Mouse (Mus musculus) liver, postnatal 0 days (tissue): ENCODE measurements around the gene Mfrp. TPM values are rescaled to one million over a fixed set of nuclear protein-coding genes. Genes with fewer than 3 reads are reported as not detected.

ENCODE experiments used
- ATAC-seq: fragments of 200-750 bp; cut with Nextera tagmentation; 2 replicates; pipeline ENCODE4 v1.8.0; 2017; ENCODE audit warnings: mild to moderate bottlenecking, moderate library complexity
- DNase-seq: peaks from one replicate; pipeline ENCODE4 v3.0.0-alpha.2; 2016
- H3K27ac ChIP-seq: fragments of 300-500 bp; sonication (generic); 2 replicates; pipeline ENCODE4 v1.5.1; 2014; ENCODE audit warnings: antibody characterized with exemption, moderate library complexity, mild to moderate bottlenecking, low read depth
- H3K27me3 ChIP-seq: fragments of 300-500 bp; sonication (generic); 2 replicates; pipeline ENCODE4 v1.6.1; 2014; ENCODE audit warnings: low read length, control low read depth, mixed read lengths; ENCODE audit not compliant: insufficient read depth
- H3K36me3 ChIP-seq: fragments of 300-500 bp; sonication (generic); replicated peaks from 2 replicates; pipeline ENCODE4 v1.6.1; 2014; ENCODE audit warnings: mild to moderate bottlenecking, control low read depth, low read length, moderate library complexity, mixed read lengths; ENCODE audit not compliant: insufficient read depth
- H3K4me1 ChIP-seq: fragments of 300-500 bp; sonication (generic); 2 replicates; pipeline ENCODE4 v1.6.1; 2014; ENCODE audit warnings: antibody characterized with exemption, mild to moderate bottlenecking, control low read depth; ENCODE audit not compliant: insufficient read depth
- H3K4me2 ChIP-seq: fragments of 300-500 bp; sonication (generic); 2 replicates; pipeline ENCODE4 v1.6.1; 2014; ENCODE audit warnings: low read depth, mild to moderate bottlenecking, low read length, moderate library complexity, mixed read lengths
- H3K4me3 ChIP-seq: fragments of 300-500 bp; sonication (generic); 2 replicates; pipeline ENCODE4 v1.5.1; 2014; ENCODE audit warnings: low read depth, low read length
- H3K9ac ChIP-seq: fragments of 300-500 bp; sonication (generic); replicated peaks from 2 replicates; pipeline ENCODE4 v1.6.1; 2014; ENCODE audit warnings: mild to moderate bottlenecking, moderate library complexity
- H3K9me3 ChIP-seq: fragments of 300-500 bp; sonication (generic); 2 replicates; pipeline ENCODE4 v1.6.1; 2016; ENCODE audit warnings: mild to moderate bottlenecking, control low read depth, low read length, mixed read lengths
- CTCF ChIP-seq: sonication (generic); IDR thresholded peaks from 2 replicates; pipeline ENCODE4 v1.5.1; 2016; ENCODE audit warnings: antibody characterized with exemption, low read depth
- EP300 ChIP-seq: IDR thresholded peaks from 2 replicates; pipeline ENCODE4 v1.6.1; 2016; ENCODE audit warnings: antibody characterized with exemption, low read depth, mild to moderate bottlenecking
- WGBS: fragments of 180-500 bp; shearing (Covaris S2); extraction: QIAGEN DNeasy Blood & Tissue Kit; methylation state at CpG from one replicate; pipeline ENCODE4 v1.1.7; 2014; ENCODE audit not compliant: insufficient replicate concordance; 5-methylcytosine and 5-hydroxymethylcytosine counted together
- polyA plus RNA-seq: library from polyadenylated mRNA; unstranded; fragments of >200 nt; fragmentation: Nextera tagmentation; extraction: Ambion mirVana; gene quantifications from 2 replicates; pipeline ENCODE4 v1.2.1, GENCODE M21; 2015

The Mfrp gene
- polyA plus RNA-seq, 1 experiment from 2014 or later: not detected

- WGBS: 39% methylated on average over 3 of the region's 3 CpGs
- Histone ChIP-seq H3K27me3 (no peaks in the 10 kb centered on the region), H3K9ac (no peak overlapping the region), H3K36me3 (no peaks in the 10 kb centered on the region; the same call in 1 of the 2 replicates), H3K4me1 (peaks cover 3% of the 10 kb centered on the region; the same call in 1 of the 2 replicates), H3K9me3 (no peaks in the 10 kb centered on the region), H3K4me2 (no peak overlapping the region), H3K4me3 (no peak overlapping the region), H3K27ac (no peak overlapping the region)
- ATAC-seq (no peak), DNase-seq (no peak)
- TF ChIP-seq CTCF (no peak), EP300 (no peak)
Observed at GRCm38 (mm10) chr9:44094737-44095136, 6.8 kb upstream of the Mfrp start.

- DNase-seq: no peak
Observed at GRCm38 (mm10) chr9:44095781-44096180, 5.7 kb upstream of the Mfrp start.

GRCm38 (mm10) chr9:44096536-44096935, 5.0 kb upstream of the Mfrp start:
- no peak for DNase-seq
- peaks cover 3% of the 10 kb centered on the region; the same call in 1 of the 2 replicates for H3K4me1 ChIP-seq
- ATAC-seq: no peak
- no peaks in the 10 kb centered on the region; the same call in 1 of the 2 replicates for H3K36me3 ChIP-seq
- H3K27me3 ChIP-seq: no peaks in the 10 kb centered on the region
- H3K27ac ChIP-seq: no peak overlapping the region
- H3K4me3 ChIP-seq: no peak overlapping the region
- no peak overlapping the region for H3K9ac ChIP-seq
- H3K9me3 ChIP-seq: no peaks in the 10 kb centered on the region
- 69% methylated on average over 9 of the region's 9 CpGs for WGBS
- TF ChIP-seq EP300 (no peak), CTCF (no peak)
- H3K4me2 ChIP-seq: no peak overlapping the region

More at GRCm38 (mm10) chr9:44095781-44096180, 5.7 kb upstream of the Mfrp start:
- TF ChIP-seq EP300: no peak
- TF ChIP-seq CTCF: no peak
- H3K27ac ChIP-seq: no peak overlapping the region
- H3K9me3 ChIP-seq: no peaks in the 10 kb centered on the region
- no peaks in the 10 kb centered on the region for H3K27me3 ChIP-seq
- no peak overlapping the region for H3K9ac ChIP-seq
- H3K4me1 ChIP-seq: peaks cover 3% of the 10 kb centered on the region; the same call in 1 of the 2 replicates
- H3K4me3 ChIP-seq: no peak overlapping the region
- WGBS: 81% methylated on average over 9 of the region's 9 CpGs
- ATAC-seq: no peak
- no peaks in the 10 kb centered on the region; the same call in 1 of the 2 replicates for H3K36me3 ChIP-seq
- no peak overlapping the region for H3K4me2 ChIP-seq

- ATAC-seq: no peak
- H3K36me3 ChIP-seq: peaks cover 14% of the 10 kb centered on the region
- H3K4me2 ChIP-seq: no peak overlapping the region
- H3K9me3 ChIP-seq: no peaks in the 10 kb centered on the region
- TF ChIP-seq EP300: no peak
- TF ChIP-seq CTCF: no peak
- peak overlapping the region; percentile 71 for H3K27ac ChIP-seq
- no peak overlapping the region for H3K9ac ChIP-seq
- no peak overlapping the region for H3K4me3 ChIP-seq
- no peaks in the 10 kb centered on the region for H3K27me3 ChIP-seq
- H3K4me1 ChIP-seq: peaks cover 13% of the 10 kb centered on the region
- DNase-seq: no peak
- 79% methylated on average over 7 of the region's 7 CpGs for WGBS
Observed at GRCm38 (mm10) chr9:44104881-44105280, 3.4 kb downstream of the Mfrp start.

GRCm38 (mm10) chr9:44105781-44106180, 4.3 kb downstream of the Mfrp start:
- 84% methylated on average over 10 of the region's 10 CpGs for WGBS

GRCm38 (mm10) chr9:44106182-44106581, 4.7 kb downstream of the Mfrp start:
- WGBS: 93% methylated on average over 5 of the region's 7 CpGs
- no peak overlapping the region for H3K4me3 ChIP-seq
- no peak for ATAC-seq
- no peak overlapping the region for H3K4me2 ChIP-seq
- no peak overlapping the region for H3K9ac ChIP-seq
- DNase-seq: no peak
- H3K4me1 ChIP-seq: peaks cover 20% of the 10 kb centered on the region
- no peaks in the 10 kb centered on the region for H3K27me3 ChIP-seq
- TF ChIP-seq EP300: no peak
- no peak for TF ChIP-seq CTCF
- peaks cover 14% of the 10 kb centered on the region for H3K36me3 ChIP-seq
- H3K9me3 ChIP-seq: no peaks in the 10 kb centered on the region
- no peak overlapping the region for H3K27ac ChIP-seq

More at GRCm38 (mm10) chr9:44105781-44106180, 4.3 kb downstream of the Mfrp start:
- peak overlapping the region; percentile 71; the same call in 1 of the 2 replicates for H3K27ac ChIP-seq
- no peak overlapping the region for H3K4me2 ChIP-seq
- no peak for ATAC-seq
- no peaks in the 10 kb centered on the region for H3K27me3 ChIP-seq
- H3K4me1 ChIP-seq: peaks cover 20% of the 10 kb centered on the region
- H3K4me3 ChIP-seq: no peak overlapping the region
- no peak overlapping the region for H3K9ac ChIP-seq
- TF ChIP-seq CTCF (no peak), EP300 (no peak)
- DNase-seq: no peak
- no peaks in the 10 kb centered on the region for H3K9me3 ChIP-seq
- peaks cover 14% of the 10 kb centered on the region for H3K36me3 ChIP-seq

GRCm38 (mm10) chr9:44106596-44106995, 5.1 kb downstream of the Mfrp start:
- H3K27me3 ChIP-seq: no peaks in the 10 kb centered on the region
- H3K9ac ChIP-seq: no peak overlapping the region
- H3K36me3 ChIP-seq: peaks cover 14% of the 10 kb centered on the region
- DNase-seq: no peak
- 77% methylated on average over 4 of the region's 4 CpGs for WGBS
- no peaks in the 10 kb centered on the region for H3K9me3 ChIP-seq
- no peak overlapping the region for H3K4me3 ChIP-seq
- TF ChIP-seq EP300 (no peak), CTCF (no peak)
- no peak overlapping the region for H3K4me2 ChIP-seq
- H3K27ac ChIP-seq: 0 out of 2 replicates have a peak overlapping the region, but pooled peaks have one; percentile 7
- no peak for ATAC-seq
- H3K4me1 ChIP-seq: peaks cover 20% of the 10 kb centered on the region
